Mouse (Mus musculus): ENCODE results near the gene Vsig2.

Gene Vsig2

DNA sequence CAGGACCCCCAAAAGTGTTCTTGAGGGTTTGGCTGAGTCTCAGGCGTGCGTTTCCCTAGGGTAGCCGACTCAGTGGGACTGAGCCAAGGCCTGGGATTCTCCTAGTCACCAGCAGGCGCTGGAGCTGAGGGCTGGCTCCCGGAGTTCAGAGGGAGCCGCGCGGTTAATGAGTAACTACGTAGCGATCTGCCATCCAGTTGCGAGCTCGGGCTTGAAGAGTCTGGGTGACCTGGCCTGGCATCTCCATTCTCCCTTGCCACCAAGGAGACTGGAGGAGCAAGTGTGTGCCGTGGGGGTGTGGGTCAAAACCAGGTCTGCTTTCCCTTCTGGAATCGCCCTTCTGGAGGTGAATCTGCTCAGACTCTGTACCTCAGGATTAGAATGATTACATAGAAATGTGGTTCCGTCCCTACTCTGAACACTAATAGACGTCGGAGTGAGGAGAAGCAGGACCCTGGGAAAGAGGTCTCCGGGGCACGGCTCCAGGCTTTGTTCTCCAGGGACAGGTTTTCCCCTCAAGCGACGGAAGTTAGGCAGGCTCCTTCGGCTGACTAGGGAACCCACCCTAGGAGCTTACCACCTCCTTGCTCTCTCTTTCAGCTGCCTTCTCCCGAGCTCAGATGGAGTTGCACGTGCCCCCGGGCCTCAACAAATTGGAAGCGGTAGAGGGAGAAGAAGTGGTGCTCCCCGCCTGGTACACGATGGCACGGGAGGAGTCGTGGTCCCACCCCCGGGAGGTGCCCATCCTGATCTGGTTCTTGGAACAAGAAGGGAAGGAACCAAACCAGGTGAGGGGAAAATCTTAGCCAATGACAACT, 8.0 kb upstream of the Vsig2 start:
- in situ Hi-C loops (cut with MboI, MseI): no loop called here

DNA sequence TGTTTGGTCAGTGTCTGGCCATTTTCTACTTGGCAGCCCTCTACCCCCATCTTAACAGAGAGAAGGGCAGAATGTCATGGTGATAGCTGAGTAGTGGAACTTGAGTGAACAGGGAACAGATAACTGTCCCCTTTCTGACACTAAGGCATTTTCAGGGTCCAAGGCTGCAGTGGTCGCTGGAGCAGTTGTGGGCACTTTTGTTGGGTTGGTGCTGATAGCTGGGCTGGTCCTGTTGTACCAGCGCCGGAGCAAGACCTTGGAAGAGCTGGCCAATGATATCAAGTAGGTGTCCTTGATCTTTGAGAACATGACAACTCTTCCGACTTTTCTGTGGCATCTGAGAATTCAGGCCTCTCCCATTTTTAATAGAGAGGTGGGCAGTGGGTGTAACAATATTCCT, 2.2 kb upstream of the Vsig2 start:
- in situ Hi-C loops (cut with MboI, MseI): loop anchor here (5.0 kb wide), 1 partner anchor 75 kb away; no protein-coding TSS in a partner anchor

DNA sequence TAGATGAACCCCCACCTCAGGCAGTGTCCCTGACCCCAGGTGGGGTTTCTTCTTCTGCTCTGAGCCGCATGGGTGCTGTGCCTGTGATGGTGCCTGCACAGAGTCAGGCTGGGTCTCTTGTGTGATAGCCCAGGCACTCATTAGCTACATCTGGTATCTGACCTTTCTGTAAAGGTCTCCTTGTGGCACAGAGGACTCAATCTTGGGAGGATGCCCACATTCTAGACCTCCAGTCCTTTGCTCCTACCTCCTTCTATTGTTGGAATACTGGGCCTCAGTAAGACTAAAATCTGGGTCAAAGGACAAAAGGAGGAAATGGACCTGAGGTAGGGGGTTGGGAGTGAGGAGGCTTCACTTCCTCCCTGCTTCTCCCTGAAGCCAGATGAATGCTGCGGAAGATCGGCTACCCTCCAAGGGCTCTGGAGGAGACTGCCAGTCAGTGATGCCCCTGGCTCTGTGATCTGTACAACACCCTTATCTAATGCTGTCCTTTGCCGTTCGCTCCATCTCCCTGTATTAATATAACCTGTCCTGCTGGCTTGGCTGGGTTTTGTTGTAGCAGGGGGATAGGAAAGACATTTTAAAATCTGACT, 1.3 kb upstream of the Vsig2 start:
- in situ Hi-C loops (cut with MboI, MseI): loop anchor here (5.0 kb wide), 1 partner anchor 75 kb away; no protein-coding TSS in a partner anchor

DNA sequence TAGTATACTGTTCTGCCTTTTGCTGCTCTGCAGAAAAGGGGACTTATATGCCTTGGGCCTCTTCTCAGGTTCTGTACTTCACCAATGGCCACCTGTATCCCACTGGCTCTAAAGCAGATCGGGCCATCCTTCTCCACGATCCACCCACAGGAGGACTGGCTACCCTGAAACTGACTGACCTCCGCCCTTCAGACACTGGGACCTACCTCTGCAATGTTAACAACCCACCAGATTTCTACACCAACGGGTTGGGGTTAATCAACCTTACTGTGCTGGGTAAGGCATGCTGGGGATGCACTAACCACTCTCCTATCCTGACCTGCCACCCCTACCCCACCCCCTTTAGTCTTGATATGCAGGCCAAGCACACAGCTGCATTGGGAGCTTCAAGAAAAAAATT, 1.2 kb downstream of the Vsig2 start:
- in situ Hi-C loops (cut with MboI, MseI): no loop called here

DNA sequence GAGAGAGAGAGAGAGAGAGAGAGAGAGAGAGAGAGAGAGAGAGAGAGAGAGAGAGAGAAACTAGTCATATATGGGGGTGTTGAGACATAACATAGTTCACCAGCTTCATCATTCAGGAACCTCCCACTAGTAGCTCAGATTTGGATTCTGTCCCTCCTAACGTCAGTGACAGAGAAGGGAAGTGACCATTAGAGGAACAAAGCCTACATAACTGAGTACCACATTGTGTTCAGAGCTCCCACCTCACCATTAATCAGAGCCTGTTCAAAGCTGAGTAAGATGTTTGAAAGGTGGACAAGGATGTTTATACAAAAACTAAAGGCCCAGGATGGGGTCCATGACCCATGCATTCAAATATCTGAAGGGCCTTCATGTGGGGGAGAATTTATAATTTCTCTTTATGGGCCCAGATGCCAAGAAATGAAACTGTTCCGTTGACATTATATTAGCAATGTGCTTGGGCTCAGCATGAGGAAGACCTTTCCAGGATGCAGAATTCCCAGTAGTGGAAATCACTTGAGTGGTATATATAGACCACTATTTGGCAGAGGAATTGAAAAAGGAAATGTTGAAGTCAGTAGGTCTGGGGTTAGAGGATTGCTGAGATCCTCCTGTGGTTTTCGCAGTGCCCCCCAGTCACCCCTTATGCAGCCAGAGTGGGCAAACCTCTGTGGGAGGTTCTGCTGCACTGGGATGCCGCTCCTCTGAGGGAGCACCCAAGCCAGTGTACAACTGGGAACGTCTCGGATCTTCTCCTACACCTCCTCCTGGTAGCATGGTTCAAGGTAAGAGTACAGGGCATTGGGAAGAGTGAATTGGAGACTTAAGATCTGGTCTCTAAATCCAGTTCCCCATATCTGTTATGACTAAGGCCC, 1.9 kb downstream of the Vsig2 start:
- in situ Hi-C loops (cut with MboI, MseI): no loop called here

DNA sequence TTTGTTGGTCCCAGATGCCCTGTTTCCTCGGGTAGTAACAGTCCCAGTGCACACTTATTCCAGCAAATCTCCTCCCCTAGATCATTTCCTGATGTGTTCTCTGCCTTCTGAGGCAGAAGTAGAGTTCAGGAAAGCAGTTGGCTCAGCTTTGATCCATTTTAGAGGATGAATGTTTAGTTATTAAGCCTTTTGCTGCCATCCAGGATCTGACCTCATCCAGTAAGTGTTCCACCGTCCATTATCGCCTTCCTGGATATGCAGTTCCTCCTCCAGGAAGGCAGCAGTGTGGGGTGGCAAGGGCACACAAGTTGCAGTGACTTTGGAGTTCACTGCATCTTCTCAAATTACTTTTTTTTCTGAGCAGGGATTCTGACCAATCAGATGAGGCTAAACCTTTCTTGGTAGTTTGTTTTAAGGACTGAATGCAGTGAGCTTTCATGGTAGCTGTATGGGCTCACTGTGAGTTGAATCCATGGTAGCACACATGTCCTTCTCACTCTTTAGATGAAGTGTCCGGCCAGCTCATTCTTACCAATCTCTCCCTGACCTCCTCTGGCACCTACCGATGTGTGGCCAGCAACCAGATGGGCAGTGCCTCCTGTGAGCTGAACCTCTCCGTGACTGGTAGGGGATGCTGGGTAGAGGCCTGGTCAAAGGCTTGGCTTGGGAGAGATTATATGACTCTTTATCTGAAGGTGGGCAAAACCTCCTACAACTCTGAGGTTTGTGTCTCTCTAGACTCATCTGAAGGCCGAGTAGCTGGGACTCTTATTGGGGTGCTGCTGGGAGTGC, 3.0 kb downstream of the Vsig2 start:
- in situ Hi-C loops (cut with MboI, MseI): no loop called here

DNA sequence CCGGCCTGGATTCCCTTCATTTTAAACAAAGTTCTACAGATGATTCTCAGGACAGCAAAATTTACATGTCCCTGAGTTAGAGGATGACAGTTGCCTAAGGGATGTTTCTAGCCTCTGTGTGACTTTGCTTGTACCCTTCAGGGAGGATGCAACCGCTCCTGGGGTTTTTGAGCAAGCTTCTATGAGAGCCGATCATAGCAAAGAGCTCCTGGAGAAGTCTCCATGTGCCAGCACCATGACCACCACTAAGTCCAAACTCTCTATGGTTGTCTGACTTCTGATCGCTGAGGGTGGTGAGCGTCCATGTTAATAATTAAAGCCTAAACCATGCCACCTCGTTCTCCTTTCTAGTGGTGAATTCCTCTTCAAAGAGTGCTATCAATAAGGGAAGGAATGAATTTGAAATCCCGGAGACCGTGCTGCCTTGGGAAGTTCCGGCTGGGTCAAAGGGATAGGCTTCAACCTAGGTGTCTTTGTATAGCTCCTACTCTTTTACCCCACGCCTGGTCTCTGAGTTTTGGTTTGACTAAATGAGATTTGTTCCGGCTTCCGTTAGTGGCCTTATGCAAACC, 4.9 kb downstream of the Vsig2 start:
- in situ Hi-C loops (cut with MboI, MseI): no loop called here

DNA sequence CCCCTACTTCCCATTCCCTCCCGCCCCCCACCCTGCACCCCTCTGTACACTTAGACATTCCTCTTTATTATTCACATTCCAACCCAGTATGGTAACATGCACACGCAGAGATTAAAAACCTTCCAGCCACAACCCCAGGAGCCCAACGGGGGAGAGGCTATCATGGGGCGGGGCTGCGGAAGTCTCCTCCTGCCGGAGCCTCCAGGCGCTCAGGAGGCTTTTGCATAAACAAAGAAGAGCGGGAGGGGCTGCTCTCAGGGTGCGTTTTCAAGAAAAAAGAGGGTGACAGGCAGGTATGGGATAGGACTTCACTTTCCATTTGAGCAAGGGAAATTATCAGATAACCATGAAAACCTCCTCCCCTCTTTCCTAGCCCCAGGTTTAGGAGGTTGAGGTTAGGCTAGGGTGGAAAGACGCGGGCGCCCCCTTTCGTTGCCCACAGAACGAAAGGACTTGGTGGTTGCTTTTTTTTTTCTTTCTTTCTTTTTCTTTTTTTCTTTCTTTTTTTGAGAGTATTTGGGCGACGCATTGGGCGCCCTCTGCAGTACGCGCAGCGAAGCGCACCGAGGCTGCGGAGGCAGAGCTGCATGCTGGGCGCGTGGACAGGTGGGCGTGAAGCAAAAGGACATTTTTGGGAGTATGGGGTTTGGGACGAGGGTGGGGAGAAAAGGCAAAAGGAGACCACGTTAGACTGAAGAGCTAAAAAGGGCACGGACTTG, 5.6 kb downstream of the Vsig2 start:
- in situ Hi-C loops (cut with MboI, MseI): no loop called here

DNA sequence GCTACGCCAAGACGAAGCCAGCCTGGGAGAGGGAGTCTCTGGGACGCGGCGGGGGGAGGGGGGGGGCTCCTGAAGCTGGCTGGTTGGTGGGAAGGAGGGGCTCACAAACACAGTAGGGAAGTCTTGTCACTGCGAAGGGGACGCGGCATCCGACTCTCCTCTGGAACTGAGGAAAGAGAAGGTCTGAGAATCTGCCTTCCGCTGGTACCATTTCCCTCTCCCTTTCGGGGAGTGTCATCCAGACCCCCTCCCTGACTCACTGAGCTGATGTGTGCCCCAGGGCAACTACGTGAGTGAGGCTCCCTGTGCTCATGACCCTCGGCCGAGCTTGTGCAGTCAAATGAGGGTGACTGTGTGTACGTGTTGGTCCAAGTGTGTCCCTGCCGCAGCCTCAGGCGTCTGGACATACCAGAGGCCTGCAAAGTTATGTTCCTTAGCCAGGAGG, 6.1 kb downstream of the Vsig2 start:
- in situ Hi-C loops (cut with MboI, MseI): no loop called here

DNA sequence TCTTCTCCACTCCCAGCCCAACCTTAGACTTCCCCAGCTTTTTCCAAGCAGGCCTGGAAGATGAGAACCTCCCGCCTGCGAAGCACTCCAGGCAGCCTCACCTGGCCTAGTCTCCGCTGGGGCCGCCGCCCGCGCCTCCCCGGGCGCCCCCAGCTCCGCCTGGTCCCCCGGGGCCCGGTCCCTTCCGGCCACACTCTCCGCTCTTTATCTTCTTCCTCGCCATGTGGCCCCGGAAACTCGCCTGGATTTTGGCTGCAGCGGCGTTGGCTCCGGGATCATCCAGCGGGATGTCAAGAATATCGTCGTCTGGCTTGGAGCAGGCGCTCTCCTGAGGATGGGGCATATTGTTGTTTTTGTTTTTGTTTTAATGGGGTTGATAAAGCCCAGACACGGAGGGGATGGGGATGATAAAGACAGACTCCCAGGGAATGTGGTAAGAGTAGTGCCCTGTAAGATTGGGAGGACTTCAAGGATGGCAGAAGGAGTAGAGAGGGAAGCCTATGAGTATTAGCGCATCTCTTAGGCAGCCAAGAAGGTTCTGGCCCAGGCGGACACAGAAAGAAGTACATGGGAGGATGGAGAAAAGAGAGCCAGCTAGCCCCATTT, 6.9 kb downstream of the Vsig2 start:
- in situ Hi-C loops (cut with MboI, MseI): no loop called here

DNA sequence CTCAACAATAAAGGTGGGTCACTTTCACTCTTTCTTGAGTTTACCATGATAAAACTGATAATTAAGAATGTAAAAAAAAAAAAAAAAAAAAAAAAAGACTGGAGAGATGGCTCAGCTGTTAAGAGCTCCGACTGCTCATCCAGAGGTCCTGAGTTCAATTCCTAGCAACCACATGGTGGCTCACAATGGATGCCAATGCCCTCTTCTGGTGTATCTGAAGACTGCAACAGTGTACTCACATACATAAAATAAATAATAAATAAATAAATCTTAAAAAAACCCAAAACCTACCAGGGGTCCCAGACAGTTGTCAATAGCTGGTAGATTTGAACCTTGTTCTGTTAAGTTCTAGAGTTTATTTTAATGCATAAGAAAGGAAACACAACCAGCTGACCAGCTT, 7.8 kb downstream of the Vsig2 start:
- in situ Hi-C loops (cut with MboI, MseI): no loop called here

DNA sequence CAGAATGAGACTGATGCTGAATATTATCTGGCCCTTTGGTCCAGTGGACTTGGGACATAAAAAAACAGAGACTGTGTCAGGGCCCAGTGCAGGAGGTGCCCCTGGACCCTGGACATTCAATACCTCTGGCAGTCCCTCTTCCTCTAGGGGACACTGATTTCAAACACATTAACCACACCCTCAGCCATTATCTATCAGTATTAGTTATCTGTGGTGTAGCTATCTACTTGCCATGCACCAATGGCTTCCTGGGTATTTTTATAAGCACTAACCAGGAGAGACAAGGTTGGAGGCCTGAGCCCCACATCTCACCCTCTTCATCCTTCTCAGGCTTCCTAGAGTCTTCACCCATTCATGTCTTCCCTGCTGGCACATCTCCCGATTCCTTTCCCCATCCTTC, 11.4 kb downstream of the Vsig2 start:
- in situ Hi-C loops (cut with MboI, MseI): no loop called here

DNA sequence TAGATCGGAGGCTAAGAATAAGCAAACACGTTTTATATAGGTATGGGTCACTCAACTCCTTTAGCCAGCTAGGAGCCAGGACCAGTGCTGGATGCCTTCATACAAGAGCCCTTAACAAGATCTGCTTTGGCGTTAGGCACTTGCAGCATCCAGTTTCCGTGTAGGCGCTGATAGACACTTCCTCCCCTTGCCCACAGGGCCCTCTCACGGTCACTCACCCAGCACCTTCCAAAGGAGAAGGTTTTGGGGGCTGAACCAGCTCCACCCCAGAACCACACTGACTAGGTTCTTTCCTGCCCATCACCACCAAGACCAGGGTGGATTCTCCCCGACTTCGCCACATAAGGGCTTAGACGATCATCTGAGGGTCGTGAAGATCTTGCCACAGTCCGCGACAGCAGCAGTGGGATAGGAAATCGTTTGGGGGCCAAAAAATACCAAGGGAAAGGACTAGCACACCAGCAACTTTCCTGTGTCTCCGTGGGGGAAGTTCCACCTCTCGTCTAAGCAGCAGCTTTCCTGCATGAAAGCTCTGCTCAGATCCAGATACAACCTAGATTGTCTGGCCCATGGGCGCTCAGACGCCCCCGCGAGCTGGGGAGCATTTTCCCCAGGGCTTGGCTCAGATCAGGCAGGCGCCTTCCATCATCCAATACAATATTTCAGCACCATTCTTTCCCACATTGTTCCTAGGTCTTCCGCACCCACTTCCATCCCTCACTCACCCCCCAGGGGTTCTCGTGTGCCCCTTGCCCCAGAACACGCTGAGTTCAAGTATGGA, 12.9 kb downstream of the Vsig2 start:
- in situ Hi-C loops (cut with MboI, MseI): no loop called here

DNA sequence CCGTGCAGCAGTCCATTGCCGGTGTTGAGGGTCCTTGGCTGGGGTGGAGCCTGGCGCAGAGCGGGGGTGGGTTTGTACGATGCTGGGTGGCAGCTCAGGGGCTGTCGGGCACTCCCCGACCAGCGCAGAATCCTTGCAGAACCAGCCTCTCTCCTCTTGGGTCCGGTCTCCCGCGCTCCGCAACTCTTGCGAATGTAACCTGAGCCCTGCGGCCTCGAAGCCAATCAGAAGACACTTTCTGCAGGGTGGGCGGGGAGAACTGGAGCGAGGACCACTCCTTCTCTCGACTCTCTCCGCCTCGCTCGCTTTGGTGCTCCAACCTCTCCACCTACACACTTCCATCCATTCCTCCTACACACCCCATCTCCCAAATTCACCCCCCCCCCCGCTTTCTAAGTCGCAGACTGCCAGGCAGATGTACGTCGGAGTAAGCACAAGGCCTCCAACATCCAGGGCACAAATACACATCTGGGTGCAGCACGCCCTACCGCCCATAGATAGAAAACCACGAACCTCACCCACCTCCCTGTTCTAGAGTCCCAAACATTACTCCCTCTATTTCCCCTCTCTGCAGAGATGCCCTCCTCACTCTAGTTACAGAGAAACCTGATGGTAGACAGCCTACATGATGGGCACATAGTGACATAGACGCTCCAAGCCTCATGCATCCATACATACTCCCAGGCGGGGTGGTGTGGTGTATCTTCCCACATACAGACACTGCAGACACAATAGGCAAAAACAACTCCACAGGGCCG, 13.7 kb downstream of the Vsig2 start, which contains the start of gene Nrgn:
TSS of gene Nrgn (minus strand) at position 369 of the 758 bp plus-strand sequence.
- in situ Hi-C loops (cut with MboI, MseI): no loop called here

DNA sequence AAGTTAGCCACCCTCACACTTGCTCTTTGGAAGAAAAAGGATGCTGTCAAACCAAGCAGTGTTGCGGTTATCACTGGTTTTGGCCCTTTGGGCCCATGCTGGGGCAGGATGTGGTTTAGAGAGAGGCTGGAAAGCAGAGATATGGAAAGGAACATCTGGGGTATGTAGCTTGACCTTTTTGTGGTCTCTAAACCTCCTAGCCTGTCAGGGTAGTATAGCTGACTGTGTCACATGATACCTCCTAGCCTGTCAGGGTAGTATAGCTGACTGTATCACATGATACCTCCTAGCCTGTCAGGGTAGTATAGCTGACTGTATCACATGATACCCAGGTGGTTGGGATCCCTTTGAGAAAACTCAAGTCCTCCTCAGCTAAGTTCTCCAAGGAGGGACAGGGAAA, 15.2 kb downstream of the Vsig2 start:
- in situ Hi-C loops (cut with MboI, MseI): no loop called here

DNA sequence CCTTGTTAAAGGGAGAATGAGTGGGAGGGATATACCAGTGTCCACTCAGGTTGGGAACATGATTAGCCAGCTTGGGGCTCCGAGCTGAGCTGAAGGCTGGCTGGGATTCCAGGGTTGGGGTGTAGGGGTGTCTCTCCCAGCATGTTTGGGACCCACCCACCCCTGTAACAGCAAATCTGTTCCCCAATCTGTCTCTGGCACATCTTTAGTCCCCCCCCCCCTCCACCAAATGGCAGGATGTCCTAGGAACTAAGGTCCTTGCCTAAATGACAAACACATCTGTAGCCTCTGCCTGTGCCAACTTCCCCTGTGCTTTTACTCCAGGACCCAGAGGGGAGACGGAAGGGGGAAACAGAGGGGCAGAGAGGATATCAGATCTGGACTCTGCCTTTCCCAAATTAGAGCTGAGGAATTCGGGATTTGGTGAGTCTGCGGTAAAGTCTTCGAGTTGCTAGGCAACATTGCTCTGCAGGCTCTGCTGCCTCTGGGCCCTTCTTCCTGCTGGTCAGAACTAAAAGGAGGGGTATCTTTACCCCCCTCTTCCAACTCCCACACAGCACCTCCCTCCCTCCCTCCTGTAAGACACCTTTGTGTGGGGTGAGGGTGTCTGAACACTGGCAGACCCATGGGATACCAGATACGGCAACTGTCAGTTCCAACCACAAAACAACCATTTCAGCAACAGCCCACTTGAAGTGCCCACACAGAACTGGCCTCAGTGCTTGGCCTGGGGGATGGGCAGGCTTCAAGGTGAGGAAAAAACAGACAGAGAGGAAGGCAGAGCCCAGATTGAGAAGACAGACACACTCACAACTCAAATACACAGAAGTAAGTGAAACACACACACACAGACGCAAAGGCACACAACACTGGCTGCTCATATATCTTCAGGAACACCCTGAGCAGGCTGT, 16.0 kb downstream of the Vsig2 start, which contains the start of gene Siae:
TSS of gene Siae (plus strand) at position 861 of the 911 bp plus-strand sequence.
- in situ Hi-C loops (cut with MboI, MseI): no loop called here

DNA sequence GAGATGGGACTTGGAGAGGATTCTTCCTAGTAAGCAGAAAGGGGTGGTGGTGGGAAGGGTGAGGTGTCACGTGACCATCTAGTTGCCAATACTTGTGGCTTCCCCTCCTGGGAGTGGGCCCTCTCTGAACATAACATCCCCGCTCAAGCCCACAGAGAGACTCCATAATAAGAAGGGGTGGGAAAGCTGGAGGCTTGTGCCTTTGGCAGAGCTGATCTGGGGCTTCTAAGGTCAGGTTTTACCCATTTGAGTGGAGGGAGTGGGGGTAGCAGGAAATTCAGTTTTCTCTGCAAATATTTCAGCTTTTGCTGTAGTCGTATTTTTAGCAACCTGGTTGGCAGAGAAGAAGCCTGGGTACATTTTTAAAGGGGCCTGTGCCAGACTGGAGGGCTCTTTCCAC, 17.3 kb downstream of the Vsig2 start:
- in situ Hi-C loops (cut with MboI, MseI): no loop called here
